Mouse (Mus musculus): ENCODE measurements around the gene Cd93. TPM values are rescaled to one million over a fixed set of nuclear protein-coding genes. Genes with fewer than 3 reads are reported as not detected.

Cd93 gene
- polyA plus RNA-seq, 1 experiment: 0.69 TPM

DNA sequence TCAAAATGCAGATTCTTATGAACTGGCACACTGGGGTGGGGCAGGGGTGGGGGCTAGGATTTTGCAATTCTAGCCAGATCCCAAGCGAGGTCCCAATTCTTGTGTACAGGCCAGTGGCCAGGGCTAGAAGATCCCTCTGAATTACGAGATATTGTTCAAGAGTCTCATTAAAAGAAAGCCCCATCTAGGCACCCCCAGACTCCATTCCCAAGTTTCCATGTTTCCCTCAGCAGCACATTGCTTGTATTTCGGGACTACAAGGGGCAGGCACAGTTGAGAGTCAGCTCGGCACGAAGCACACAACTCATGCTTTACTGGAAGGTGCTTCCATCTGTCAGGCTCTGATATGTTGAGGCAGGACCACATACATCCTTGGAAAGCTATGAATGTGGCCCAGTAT is 38.5 kb downstream of the Cd93 start:
- no peak overlapping the region for H3K4me3 ChIP-seq (ENCODE audit: control insufficient read depth, low read depth, low read length)
- H3K36me3 ChIP-seq (ENCODE audit: control insufficient read depth, insufficient read depth, low read length): no peaks in the 10 kb centered on the region
- peaks cover 9% of the 10 kb centered on the region; the same call in 1 of the 2 replicates for H3K4me1 ChIP-seq (ENCODE audit: control insufficient read depth, insufficient read depth, low read length)
- no peak for TF ChIP-seq POLR2A (IDR thresholded peaks at IDR 0.05; ENCODE audit: control insufficient read depth, low read depth, low read length)
- TF ChIP-seq CTCF (IDR thresholded peaks at IDR 0.05; ENCODE audit: control insufficient read depth, insufficient read depth, insufficient replicate concordance, low read depth, low read length): no peak
- no peak overlapping the region for H3K27ac ChIP-seq (ENCODE audit: control insufficient read depth, insufficient read depth, low read depth, low read length)
- no peaks in the 10 kb centered on the region for H3K27me3 ChIP-seq (ENCODE audit: control insufficient read depth, insufficient read depth, low read length)

DNA sequence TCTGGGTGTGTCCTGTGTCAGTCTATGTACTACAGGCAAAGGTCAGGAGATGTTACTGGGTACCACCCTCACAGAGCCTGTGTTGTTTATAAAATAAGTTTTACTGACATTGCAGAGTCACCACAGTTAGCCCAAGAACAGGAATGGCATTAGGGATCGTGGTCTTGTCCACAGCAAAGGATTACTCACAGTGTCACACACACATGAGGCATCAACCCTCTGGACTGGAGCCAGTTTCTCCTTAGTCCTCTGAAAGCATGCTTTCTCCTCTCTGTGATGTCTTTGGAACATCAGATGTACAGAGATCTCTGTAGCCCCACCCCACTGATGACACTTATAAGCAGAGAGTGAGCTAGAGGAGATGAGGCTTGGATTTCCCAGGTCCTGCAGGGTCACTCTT is 41.1 kb downstream of the Cd93 start:
- Histone ChIP-seq H3K36me3 (ENCODE audit: control insufficient read depth, insufficient read depth, low read length) (no peaks in the 10 kb centered on the region), H3K27ac (ENCODE audit: control insufficient read depth, insufficient read depth, low read depth, low read length) (no peak overlapping the region), H3K27me3 (ENCODE audit: control insufficient read depth, insufficient read depth, low read length) (no peaks in the 10 kb centered on the region), H3K4me1 (ENCODE audit: control insufficient read depth, insufficient read depth, low read length) (peaks cover 2% of the 10 kb centered on the region; the same call in 1 of the 2 replicates), H3K4me3 (ENCODE audit: control insufficient read depth, low read depth, low read length) (no peak overlapping the region)
- no peak for TF ChIP-seq CTCF (IDR thresholded peaks at IDR 0.05; ENCODE audit: control insufficient read depth, insufficient read depth, insufficient replicate concordance, low read depth, low read length)

DNA sequence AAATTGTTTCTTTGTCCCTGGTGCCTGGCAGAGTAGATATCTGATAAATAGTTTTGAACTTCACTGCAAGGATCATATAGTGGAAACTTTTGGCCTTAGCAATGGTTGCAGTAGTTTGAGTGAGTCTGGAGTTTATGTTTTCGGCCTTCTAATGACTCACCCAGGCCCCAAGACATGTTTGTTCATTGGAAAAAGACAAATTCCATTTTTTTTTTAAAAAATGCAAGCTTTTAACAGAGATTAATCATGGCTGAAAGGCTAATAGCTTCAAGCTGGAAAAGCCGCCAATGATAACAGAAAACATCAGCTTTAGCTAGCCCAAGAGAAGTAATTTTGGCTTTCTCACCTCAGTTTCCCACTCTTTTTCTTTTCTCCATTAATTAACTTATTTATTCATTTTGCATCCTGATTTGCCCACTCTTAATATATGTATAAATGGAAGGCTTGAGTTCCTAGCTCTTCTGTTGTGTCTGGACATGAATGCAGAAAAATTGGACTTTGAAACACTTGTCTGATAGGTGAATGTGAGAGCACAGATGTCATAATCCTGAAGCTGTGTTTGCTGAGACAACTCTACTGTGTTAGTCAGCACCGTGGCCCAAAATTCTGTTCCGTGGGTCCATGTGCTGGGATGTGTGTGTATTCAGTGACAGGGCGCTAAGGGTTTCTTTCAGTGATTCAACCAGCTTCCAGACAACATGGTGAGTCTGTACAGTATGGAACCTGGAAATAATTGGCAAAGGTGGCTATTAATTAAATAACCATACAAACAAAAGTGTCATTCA is 44.3 kb downstream of the Cd93 start:
- peaks cover 11% of the 10 kb centered on the region for H3K4me1 ChIP-seq (ENCODE audit: control insufficient read depth, insufficient read depth, low read length)
- H3K36me3 ChIP-seq (ENCODE audit: control insufficient read depth, insufficient read depth, low read length): no peaks in the 10 kb centered on the region
- H3K27ac ChIP-seq (ENCODE audit: control insufficient read depth, insufficient read depth, low read depth, low read length): no peak overlapping the region
- no peak for TF ChIP-seq POLR2A (IDR thresholded peaks at IDR 0.05; ENCODE audit: control insufficient read depth, low read depth, low read length)
- H3K4me3 ChIP-seq (ENCODE audit: control insufficient read depth, low read depth, low read length): no peak overlapping the region
- no peaks in the 10 kb centered on the region for H3K27me3 ChIP-seq (ENCODE audit: control insufficient read depth, insufficient read depth, low read length)

GRCm38 (mm10) chr2:148397784-148398100 is 45.6 kb downstream of the Cd93 start:
- TF ChIP-seq CTCF (IDR thresholded peaks at IDR 0.05; ENCODE audit: control insufficient read depth, insufficient read depth, insufficient replicate concordance, low read depth, low read length): no peak
- TF ChIP-seq POLR2A (IDR thresholded peaks at IDR 0.05; ENCODE audit: control insufficient read depth, low read depth, low read length): no peak
- Histone ChIP-seq H3K36me3 (ENCODE audit: control insufficient read depth, insufficient read depth, low read length) (no peaks in the 10 kb centered on the region), H3K4me1 (ENCODE audit: control insufficient read depth, insufficient read depth, low read length) (peaks cover 11% of the 10 kb centered on the region), H3K27ac (ENCODE audit: control insufficient read depth, insufficient read depth, low read depth, low read length) (no peak overlapping the region), H3K4me3 (ENCODE audit: control insufficient read depth, low read depth, low read length) (no peak overlapping the region), H3K27me3 (ENCODE audit: control insufficient read depth, insufficient read depth, low read length) (no peaks in the 10 kb centered on the region)

GRCm38 (mm10) chr2:148397015-148397783 is 46.2 kb downstream of the Cd93 start:
- H3K27ac ChIP-seq (ENCODE audit: control insufficient read depth, insufficient read depth, low read depth, low read length): no peak overlapping the region
- no peaks in the 10 kb centered on the region for H3K27me3 ChIP-seq (ENCODE audit: control insufficient read depth, insufficient read depth, low read length)
- TF ChIP-seq CTCF (IDR thresholded peaks at IDR 0.05; ENCODE audit: control insufficient read depth, insufficient read depth, insufficient replicate concordance, low read depth, low read length) (no peak), POLR2A (IDR thresholded peaks at IDR 0.05; ENCODE audit: control insufficient read depth, low read depth, low read length) (no peak)
- H3K36me3 ChIP-seq (ENCODE audit: control insufficient read depth, insufficient read depth, low read length): no peaks in the 10 kb centered on the region
- peaks cover 11% of the 10 kb centered on the region for H3K4me1 ChIP-seq (ENCODE audit: control insufficient read depth, insufficient read depth, low read length)
- H3K4me3 ChIP-seq (ENCODE audit: control insufficient read depth, low read depth, low read length): no peak overlapping the region

GRCm38 (mm10) chr2:148396209-148396608 is 47.2 kb downstream of the Cd93 start:
- Histone ChIP-seq H3K36me3 (ENCODE audit: control insufficient read depth, insufficient read depth, low read length) (no peaks in the 10 kb centered on the region), H3K27me3 (ENCODE audit: control insufficient read depth, insufficient read depth, low read length) (no peaks in the 10 kb centered on the region), H3K27ac (ENCODE audit: control insufficient read depth, insufficient read depth, low read depth, low read length) (no peak overlapping the region), H3K4me3 (ENCODE audit: control insufficient read depth, low read depth, low read length) (no peak overlapping the region), H3K4me1 (ENCODE audit: control insufficient read depth, insufficient read depth, low read length) (peaks cover 11% of the 10 kb centered on the region)
- no peak for TF ChIP-seq CTCF (IDR thresholded peaks at IDR 0.05; ENCODE audit: control insufficient read depth, insufficient read depth, insufficient replicate concordance, low read depth, low read length)
- TF ChIP-seq POLR2A (IDR thresholded peaks at IDR 0.05; ENCODE audit: control insufficient read depth, low read depth, low read length): no peak

DNA sequence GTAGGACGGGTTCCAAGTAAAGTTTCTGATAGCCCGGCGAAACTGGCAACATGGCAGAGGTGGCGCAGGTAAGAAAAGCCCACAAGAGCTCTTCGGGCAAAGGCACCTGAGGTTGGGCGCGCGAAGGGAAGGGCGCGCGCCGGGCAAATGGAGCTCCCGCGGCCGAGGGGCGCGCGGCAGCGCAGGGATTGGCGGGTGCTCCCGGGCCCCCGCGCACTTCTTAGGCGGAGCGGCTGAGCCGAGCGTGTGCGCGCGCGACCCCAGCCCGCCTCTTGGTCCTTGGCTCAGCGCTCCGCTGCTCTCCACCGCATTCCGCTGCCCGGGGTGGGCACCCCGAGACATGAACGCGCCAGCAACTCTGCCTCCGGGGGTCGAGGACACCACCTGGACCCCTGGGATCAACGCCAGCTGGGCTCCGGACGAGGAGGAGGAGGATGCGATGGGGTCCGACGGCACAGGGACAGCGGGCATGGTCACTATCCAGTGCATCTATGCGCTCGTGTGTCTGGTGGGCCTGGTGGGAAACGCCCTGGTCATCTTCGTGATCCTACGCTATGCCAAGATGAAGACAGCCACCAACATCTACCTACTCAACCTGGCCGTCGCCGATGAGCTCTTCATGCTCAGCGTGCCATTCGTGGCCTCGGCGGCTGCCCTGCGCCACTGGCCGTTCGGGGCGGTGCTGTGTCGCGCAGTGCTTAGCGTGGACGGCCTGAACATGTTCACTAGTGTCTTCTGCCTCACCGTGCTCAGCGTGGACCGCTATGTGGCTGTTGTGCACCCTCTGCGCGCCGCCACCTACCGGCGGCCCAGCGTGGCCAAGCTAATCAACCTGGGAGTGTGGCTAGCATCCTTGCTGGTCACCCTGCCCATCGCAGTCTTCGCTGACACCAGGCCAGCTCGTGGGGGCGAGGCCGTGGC is 48.0 kb downstream of the Cd93 start, which contains the start of gene Sstr4:
Sstr4 (plus strand) TSS at position 214 of the 921 bp plus-strand sequence.
- Histone ChIP-seq H3K27ac (ENCODE audit: control insufficient read depth, insufficient read depth, low read depth, low read length) (no peak within 1 kb of the TSS), H3K27me3 (ENCODE audit: control insufficient read depth, insufficient read depth, low read length) (no peaks in the 10 kb centered on the region), H3K36me3 (ENCODE audit: control insufficient read depth, insufficient read depth, low read length) (no peaks in the 10 kb centered on the region), H3K4me1 (ENCODE audit: control insufficient read depth, insufficient read depth, low read length) (peaks cover 11% of the 10 kb centered on the region), H3K4me3 (ENCODE audit: control insufficient read depth, low read depth, low read length) (peak within 1 kb of the TSS; percentile 6)
- TF ChIP-seq POLR2A (IDR thresholded peaks at IDR 0.05; ENCODE audit: control insufficient read depth, low read depth, low read length) (no peak; the same call in 1 of the 2 replicates), CTCF (IDR thresholded peaks at IDR 0.05; ENCODE audit: control insufficient read depth, insufficient read depth, insufficient replicate concordance, low read depth, low read length) (peak; percentile 43; the same call in 1 of the 2 replicates)
